Mouse (Mus musculus) kidney, postnatal 36 days (tissue): ENCODE results near the gene Dnlz.

Experiments
- DNase-seq, 2 experiments: peaks; one replicate each; pipeline ENCODE4 v3.0.0; 2021 to 2022; ENCODE audit warnings: mixed read lengths in 2 of 2

Dnlz gene

DNA sequence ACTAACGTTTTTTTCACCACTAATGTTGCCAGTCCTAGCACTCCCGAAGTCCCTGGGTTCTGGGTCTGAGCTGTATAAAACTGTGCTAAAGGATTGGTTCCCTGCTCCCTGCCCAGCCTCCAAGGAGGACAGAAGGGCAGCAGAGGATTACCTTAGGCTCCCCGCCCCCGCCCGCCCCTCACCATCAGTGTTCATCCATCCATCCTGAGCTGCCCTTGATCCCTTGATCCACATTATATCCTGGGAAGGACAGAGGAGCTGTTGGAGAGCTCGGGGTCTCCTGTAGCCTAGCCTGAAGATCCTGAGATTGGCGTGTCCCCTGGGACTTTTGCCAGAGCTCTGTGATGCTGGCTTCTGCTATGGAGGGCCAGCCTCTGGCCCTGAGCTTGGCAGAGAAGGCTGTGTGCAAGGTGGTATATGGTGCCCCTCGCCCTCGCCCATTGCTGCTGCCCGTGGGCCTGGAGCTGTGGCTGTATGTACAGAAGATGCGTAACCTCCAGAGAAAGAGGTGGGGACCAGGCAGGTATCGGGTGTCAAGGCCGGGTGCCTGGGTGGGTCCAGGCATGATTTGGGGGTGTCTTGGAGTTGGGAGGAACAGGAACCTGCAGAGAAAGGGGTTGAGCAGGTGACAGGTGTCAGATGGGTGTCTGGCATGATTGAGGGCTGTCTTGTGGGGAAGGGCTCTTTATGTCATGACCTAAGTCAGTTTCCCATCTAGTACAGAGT, 32.2 kb downstream of the Dnlz start:
- no peak for DNase-seq

DNA sequence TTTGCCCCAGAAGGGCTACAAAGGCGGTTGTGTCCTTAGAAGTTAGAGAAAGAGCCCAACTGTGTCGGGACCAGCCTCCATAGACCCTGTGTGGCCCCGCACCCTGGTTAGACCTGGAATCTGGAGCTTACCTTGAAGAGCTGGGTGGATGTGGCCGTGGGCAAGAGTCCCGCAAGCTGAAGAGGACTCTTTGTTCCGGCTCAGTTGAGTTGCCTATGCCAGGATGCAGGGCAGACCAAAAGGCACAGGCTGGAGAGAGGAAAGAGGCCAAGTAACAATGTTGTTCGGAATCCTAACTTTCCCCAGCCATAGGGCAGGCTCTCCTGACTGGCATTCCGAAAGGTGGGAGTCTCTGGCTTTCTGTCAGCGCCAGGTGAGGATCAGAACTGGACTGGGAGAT, 32.8 kb downstream of the Dnlz start:
- DNase-seq, result no peak

DNA sequence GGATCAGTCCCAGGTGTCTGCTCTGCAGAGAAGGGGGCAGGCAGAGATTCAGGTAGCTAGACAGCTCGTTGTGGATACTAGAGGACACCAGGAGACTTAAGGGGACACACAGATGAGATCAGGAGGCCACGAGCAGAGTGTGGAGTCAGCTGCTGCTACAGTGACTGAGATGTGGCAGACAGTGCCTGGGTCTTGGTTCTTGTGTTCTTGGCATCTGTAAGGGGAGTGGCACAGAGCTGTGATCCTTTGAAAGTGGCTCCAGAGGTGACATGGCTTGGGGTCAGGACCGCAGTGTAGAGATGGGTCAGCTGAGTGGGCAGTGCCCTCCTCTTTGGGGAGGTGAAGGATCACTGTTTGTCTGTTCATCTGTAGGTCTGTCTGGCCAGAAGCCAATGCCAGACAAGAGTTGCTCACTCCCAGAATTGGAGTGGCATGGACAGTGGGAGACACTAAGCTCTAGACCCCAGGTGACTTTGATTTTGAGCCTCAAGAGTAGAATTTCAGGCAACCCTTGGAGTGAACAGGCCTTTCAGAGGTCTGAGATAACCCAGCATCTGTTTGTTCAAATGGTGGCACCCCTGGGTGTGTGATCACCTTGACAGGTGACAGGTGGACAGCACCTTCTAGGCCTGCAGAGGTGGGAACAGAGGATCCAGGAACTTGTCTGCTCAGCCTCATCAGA, 33.8 kb downstream of the Dnlz start:
- no peak for DNase-seq

DNA sequence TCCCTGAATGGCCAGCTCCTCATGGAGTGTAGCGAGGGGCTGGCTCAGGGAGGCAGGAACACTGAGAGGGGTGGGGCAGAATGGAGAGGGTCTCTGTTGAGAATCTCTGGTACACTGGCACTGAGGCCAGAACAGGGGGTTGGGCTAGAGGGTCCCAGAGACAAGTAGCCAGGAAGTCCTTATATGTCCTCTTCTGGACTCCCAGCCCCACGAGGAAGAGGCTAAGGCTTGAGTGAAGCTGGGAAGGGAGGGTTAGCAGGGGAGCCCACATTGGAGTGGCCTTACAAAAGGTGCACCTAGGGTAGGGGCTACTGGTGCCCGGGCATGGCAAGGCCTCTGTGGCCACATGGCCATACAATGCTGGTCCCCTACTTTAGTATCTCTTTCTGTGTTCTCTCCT, 34.5 kb downstream of the Dnlz start:
- DNase-seq, result no peak

DNA sequence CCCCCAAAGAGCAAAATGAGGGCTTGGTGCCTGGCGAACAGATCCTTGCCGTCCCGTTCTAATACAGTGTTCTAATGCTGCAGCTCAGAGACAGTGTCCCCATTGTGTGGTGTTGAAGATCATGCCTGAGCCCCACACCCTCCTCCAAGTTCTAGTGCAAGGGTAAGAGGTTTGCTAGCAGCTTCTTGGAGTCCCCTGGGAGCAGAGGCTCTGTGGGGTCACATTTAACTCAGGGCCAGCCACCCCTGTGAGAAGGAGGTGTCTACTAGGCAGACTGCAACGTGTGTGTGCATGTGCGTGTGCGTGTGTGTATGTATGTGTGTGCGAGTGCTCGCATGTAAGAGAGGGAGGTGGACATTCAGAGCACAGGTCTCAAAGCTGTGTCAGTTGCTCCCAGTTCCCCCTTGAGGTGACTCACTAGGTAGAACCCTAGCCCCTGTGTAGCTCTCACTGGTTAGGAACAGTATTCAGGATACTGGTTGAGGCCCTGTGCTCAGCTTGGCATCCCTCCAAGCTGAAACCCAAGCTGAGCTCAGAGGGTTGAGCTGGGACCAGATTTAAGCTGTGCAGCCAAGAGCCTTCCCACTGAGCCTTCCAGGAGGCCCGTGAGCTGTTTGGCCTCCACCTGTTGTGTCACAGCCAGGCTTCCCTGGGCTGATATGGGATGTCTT, 35.2 kb downstream of the Dnlz start:
- DNase-seq, result peak in 1 of 2 experiments; percentile 36

DNA sequence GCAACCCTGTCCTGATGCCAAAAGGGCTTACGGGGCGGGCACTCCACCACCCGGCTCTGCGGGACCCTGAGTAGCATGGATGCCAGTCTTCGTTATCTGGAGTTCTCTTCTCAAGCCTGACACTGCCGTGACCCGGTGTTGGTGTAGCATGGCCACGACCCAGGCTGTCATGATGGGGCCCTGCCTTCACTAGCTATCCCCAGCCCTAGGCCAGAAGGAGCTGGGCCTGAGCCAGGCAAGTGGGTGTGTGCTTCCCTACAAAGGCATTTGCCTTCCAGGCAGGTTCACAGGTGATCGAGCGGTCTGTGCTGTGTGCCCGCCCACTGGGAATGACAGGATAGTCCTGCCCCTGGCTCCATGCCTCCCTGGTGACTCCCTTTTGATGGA, 36.0 kb downstream of the Dnlz start:
- DNase-seq, result peak; percentile 57 to 72

DNA sequence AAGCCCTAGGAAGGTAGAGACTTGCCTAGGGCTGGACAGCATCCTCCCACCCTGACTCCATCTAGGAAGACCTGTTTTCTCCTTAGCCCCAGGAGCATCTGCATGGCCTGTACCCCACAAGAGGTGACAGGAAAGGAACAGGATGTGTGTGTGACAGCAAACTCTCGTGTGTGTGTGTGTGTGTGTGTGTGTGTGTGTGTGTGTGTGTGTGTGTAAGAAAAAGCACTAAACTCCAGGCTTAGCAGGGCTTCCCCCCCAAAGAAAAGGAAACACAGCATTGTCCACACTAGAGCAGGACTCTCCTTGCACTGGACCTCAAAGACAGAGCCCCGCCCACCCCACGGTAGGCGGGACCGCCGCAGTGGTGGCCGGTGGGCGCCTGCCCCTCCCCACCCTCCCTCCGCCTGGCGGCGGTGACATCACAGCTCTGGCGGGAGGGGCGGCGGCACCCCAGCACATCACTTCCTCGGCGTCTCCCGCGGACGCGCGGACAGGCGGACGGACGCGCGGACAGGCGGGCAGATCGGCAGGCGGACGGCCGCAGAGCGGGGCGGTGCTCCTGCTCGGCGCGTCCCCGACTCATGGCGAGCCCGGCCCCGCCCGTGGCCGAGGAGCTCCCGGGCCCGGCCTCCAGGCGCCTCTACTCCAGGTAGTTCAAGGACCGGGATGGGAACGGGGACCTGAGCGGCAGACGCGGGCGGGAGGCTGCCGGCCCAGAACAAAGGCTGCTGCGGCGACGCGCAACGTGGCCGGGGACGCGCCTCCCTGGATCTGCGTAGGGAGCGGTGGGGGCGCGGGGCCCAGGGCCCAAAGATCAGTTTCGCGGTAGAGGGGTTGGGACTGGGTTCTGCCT, 36.6 kb downstream of the Dnlz start, which contains the start of gene Gpsm1:
Gene Gpsm1, plus strand, starts transcription at position 444 of the 853 bp plus-strand sequence.
- peak; percentile 85 to 91 for DNase-seq

DNA sequence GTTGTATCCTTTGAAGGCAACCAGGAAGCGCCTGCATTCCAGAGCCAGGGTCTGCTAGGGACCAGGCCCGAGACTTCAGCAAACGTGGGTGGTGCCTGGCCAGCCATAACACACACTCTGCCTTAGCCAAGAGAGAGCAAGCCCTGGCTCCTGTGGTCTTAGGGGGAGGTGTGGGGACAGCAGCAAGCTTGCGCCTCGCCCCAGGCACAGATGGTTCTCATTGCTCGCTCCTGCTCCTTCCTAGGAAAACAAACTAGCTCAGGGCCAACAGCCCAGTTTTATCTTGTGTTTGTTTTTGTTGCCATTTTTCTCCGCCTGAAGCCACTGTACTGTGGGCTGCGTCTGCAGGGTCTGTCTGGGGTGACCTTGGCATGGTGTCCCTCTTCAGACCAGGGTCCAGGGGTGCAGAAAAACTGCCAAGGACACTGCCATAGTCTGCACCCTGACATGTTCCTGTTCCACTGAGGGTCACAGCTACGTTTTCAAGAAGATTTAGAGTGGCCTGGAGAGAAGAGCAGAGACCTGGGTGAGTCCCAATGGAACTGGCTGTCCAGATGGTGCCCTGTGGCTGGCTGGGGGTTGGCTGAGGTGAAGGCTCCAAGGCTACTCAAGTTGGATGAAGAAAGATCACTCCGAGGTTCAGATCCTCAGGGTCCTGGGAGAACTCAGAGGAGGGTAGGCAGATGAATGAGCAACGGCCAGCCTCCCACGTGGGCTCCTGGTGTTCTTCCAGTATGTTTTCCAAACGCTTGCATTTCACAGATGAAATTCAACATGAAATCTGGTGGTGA, 37.4 kb downstream of the Dnlz start:
- peak; percentile 43 to 64 for DNase-seq

DNA sequence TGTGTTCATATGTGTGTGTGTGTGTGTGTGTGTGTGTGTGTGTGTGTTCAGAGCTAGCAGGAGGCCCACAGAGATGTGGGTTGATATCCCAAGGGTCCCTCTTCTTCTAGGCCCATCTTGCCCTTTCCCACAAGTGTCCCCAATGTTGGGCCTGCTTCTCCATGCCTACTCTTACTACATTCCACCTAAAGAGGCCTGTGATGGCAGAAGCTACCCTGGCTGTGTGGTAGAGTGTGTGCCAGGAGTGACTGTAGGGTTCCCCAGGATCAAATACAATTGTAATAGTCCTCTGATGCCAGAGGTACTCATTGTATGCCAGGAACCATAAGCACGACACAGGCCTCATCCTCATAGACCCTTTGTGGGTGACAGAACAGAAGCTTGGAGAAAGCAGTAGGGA, 38.5 kb downstream of the Dnlz start:
- no peak for DNase-seq

DNA sequence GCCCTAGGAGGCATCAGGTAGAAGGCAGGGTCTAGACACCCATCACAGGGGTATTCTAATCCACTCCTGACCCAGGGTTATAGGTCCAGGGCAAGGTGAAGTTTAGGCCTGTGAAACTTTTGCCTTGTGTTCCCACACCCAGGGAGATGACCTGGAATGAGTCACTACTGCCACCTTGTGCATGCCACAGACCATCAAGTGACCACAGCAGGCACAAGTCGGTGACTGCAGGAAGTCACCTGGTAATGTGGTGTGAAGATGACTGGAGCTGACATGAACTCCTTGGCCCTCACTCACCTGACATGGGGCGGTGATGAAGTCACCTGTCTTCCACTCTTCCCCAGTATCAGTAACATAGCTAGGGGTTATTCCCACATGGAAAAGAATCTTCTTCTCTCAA, 39.1 kb downstream of the Dnlz start:
- DNase-seq, result peak in 1 of 2 experiments; percentile 34

DNA sequence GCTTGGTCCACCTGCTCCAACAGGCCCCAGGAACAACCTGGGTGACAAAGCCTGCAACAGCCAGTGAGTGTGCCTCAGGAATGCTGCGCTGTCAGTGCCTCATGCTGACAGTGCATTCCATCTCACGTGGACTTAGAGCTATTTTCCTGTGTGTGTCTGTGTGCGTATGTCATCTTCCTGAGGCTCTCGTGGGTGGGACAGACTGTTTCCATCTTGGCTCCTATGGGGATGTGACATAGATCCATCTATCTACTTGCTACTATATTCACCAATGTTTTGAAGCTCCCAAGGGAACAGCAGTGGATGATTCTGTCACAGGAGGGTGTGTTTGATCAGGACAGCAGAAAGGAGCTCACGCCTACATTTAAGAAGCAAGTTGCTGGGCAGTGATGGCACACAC, 40.0 kb downstream of the Dnlz start:
- no peak for DNase-seq

DNA sequence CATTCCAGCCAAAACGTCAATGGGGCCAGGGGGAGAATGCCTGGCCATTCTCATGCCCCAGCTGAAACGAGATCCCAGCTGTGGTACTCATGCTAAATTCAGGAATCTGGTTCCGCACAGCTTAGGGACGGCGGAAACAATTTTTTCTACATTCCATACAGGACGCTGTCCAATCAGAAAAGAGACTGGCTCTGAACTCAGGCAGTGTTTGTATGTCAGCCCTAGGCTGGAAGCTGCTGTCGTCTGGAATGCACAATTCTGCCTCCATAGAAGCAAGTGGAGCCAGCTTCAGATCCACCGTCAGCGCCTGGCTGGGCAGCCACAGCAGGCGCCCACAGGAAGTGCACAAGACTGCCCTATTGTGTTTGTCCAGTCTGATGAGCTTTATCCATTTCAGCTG, 42.2 kb downstream of the Dnlz start:
- peak; percentile 22 to 44 for DNase-seq

DNA sequence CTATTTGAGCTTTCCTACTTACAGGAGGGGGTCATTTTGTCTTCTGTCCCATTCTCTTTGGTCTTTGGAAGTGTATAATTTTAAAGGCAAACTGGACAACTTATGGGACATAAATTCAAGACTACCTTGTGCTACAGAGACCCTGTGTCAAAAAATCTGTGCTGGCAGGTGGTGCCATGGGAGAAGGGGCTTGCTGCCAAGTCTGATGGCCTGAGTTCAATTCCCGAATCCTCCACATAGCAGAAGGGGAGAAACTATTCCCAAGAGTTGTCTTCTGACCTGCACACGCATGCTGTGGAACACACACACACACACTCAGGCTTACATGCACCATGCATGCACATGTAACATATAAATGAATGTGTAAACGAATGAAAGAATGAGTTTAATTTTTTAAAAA, 45.2 kb downstream of the Dnlz start:
- DNase-seq, result no peak

DNA sequence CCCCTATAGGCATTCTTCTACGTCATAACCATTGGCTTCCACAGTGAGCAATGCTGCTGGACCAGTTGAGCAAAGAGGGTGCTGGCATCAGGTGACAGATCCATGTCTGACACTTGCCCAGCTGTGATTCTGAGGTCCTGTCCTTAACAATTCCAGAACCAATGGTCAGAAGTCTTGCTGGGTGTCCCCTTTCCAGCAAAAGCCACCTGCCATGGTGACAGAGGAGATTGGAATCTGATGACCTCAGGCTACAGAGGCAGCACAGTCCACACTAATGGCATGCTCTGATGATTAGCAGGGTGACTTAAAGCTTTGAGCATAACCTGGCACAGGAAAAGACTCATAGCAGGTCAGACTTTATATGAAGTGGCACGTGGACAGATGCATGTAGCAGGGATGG, 46.4 kb downstream of the Dnlz start:
- no peak for DNase-seq

DNA sequence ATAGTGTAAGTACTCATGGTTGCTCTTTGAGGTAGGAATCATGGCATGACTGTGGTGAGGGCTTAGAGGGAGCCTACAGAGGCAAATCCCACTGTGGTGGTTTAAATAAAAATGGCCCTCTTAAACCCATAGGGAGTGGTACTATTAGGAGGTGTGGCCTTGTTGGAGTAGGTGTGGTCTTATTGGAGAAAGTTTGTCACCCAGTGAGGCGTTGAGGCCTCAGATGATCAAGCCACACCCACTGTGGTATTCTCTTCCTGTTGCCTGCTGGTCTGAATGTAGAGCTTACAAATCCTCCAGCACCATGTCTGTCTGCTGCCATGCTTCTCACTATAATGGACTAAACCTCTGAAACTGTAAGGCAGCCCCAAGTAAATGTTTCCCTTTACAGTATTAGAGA, 47.2 kb downstream of the Dnlz start:
- DNase-seq, result no peak

DNA sequence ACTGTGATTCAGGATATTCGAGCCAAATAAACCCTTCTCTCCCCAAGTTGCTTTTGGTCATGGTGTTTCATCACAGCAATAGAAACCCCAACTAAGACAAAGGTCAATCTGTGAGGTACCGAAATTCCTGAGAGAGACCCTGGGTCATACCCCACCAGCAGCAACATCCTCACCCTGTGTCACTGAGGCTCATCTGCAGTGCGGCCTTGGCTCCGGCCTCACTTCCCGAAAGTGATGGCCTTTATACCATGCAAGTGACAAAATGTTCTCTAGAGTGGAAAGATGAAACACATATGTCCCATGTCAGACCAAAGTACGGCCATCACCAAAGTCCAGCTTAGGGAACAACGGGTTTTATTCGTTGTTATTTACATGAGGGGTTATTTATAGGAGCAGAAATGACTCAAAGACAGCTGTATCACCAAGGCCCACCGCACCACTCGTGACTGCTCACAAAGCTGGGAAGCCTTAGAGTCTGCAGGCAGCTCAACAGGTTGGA, 49.9 kb downstream of the Dnlz start:
- peak in 1 of 2 experiments; percentile 43 for DNase-seq

DNA sequence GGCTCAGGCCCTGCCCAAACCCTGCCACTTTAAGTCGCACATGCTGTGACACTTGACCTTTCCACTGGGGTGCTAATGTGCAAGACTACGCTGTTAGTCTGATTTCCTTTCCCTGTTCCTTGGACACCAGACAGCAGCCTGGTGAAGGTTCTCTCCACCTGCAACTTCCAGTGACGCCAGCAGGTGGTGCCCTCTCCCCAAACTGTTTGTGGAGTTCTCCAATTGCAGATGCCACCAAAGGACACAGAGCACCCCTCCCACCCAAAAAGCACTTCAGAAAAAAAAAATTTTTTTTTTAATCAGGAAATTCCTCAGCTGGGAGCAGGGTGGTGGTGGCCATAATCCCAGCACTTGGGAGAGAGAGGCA, 51.1 kb downstream of the Dnlz start:
- peak; percentile 82 to 93 for DNase-seq

DNA sequence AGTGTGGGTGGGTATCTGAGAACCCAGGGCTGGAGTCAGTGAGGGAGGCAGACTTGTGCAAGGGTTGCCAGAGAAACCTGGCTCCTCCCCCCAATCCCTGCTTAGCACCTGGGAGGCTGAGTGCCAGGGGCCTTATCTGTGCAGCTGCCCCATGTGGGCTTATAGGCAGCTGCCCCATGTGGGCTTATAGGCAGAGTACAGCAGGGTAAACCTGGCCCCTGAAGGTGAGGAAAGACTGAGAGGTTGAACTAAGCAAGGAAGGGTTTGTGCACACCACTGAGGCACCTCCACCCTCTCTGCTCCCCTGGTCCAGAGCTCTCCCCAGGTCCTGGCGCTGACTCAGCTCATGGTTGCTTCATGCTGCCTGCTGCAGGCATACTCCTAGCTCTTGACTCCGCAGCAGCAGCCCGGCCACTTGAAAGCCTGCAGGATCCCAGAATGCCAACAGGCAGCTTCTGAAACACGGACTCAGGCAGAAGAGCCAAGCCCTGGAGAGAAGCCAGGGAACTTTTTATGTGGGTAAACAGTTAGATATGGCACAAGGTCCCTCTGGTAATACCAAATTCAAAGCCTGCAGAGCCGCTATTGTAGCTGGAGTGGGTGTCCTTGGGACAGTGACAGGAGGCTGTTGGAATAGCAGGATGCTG, 51.6 kb downstream of the Dnlz start:
- no peak for DNase-seq

DNA sequence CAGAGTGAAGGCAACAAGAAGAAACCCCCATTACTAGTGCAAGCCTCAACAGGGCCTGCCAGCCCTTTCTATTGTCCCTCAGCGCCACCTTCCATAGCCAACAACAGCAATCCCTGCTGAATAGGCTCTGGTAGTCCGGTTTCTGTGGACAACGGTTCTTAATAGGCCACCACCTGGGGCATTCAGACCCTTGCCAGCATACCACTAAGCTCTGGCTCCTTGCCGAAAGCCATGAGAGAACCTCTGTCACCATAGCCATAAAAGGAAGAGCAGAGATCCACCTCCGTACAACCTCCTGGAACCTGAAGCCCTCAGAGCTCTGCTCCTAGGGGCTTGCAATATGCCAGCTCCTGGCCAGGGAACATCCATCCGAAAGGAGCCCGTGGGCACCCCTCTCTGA, 52.6 kb downstream of the Dnlz start:
- no peak for DNase-seq

DNA sequence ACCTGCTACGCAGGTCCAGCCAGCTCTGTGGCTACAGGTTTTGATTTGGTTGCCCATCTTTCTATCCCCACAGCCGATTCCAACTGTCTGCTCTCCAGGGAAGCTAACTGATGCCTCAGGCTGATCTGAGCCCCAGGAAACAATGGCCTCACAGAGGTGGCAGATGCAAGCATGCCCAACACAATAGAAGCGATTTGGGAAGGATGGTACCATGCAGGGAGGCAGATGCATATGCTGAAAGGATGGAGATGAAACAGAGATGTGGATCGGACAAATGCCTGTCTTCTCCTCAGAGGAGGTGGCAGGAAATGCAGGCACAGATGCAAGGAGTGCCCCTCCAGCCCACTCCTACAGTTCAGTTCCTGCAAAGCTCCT, 53.1 kb downstream of the Dnlz start:
- DNase-seq, result no peak

DNA sequence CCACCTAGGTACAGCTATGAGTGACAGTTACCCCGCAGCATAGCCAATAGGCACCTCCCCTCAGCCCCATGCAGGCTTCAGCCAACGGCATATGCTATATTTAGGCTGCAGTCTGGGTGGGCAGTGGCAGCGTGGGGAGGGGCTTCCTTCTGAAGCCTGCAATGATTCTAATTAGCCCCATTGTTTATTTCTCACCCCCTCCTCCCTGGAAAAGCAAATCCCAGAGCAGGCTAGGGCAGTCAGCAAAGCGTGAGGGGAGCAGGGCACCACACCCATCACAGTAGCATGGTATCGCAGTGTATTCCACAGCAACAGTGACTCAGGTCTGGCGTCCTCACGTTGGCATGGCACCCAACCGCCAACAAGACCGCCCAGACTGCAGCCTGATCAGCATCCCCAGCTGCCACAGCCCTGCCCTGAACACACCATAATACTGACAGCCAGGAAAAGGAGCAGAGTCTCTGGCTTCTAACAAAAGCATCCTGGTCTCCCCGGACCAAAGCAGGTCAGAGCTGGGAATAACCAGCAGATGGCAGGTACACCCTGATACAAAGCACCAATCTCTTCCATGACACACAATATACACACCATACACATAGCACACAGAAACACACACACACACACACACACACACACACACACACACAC, 53.6 kb downstream of the Dnlz start:
- DNase-seq, result no peak
